Mouse (Mus musculus): ENCODE results near the gene Arhgap10. TPM values are rescaled to one million over a fixed set of nuclear protein-coding genes. Genes with fewer than 3 reads are reported as not detected.

The Arhgap10 gene
- polyA plus RNA-seq (2017; shearing (Covaris generic)), result 1 to 10 TPM; 2.1 to 2.9 TPM

GRCm38 (mm10) chr8:77517301-77518200 lies at the start of gene Arhgap10:
Gene Arhgap10 (minus strand): TSS chr8:77517953.
- ATAC-seq, result peak; percentile 93

GRCm38 (mm10) chr8:77561441-77561840 lies 43.7 kb upstream of the Arhgap10 start:
- no peak for ATAC-seq

- ATAC-seq, result no peak
Observed at GRCm38 (mm10) chr8:77552491-77552890, 34.7 kb upstream of the Arhgap10 start.

- ATAC-seq, result peak; percentile 55
Observed at GRCm38 (mm10) chr8:77549881-77550580, 32.3 kb upstream of the Arhgap10 start.

GRCm38 (mm10) chr8:77549121-77549706 lies 31.5 kb upstream of the Arhgap10 start, which contains the start of gene Prmt9:
Gene Prmt9 (plus strand): TSS chr8:77549397.
- ATAC-seq, result peak; percentile 93

GRCm38 (mm10) chr8:77545616-77546015 lies 27.9 kb upstream of the Arhgap10 start:
- no peak for ATAC-seq

DNA sequence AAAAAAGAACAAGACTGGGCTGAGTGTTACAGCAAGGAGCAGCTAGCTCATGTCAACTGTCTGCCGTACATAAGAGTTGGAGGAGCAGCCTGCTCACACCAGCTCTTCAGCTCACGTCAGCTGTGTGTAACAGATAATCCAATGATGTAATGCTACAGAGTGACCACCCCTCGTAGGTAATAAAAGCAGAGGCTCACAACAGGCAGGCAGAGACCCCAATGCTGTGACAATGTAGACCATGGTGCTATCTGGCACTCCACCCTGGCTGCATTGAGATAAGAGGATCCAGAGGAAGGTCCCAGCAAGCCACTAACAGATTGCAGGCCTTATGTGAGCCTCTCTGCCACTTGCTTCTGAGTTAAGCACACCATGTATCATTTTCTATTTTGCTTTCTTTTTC lies 26.7 kb upstream of the Arhgap10 start:
- no peak for ATAC-seq

GRCm38 (mm10) chr8:77543152-77543777 lies 25.5 kb upstream of the Arhgap10 start:
- peak; percentile 62 for ATAC-seq

GRCm38 (mm10) chr8:77538256-77538655 lies 20.5 kb upstream of the Arhgap10 start:
- no peak for ATAC-seq

GRCm38 (mm10) chr8:77536821-77537220 lies 19.1 kb upstream of the Arhgap10 start:
- no peak for ATAC-seq

- ATAC-seq, result peak; percentile 85
Observed at GRCm38 (mm10) chr8:77535026-77535595, 17.4 kb upstream of the Arhgap10 start.

DNA sequence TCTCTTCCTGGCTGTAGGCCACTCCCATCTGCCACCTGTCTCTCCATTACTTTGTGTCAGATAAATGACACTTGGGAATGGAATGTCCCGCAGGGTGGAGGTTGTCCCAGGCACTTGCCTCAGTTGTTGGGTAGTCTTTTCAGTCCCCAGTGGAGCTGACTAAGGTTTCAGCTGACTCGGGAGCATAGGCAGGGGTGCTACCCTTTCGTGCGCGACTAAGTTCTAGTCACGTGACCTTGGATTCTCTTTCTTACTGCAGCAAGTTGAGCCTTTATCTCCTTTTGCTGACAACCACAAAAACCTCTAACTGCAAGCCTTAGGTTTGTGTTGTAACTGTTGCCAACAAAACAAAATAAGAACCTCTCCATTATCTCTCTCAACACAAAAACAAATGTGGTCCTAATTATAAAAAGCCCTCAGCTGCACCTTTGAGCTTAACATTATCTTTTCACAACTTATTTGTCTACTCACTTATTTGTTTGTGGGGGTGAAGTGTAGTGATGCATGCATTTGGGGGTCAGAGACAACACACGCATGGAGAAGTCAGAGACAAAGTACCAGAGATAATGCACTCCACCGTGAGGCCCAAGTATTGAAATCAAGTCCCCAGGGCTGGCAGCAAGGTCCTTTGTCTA lies 16.7 kb upstream of the Arhgap10 start:
- ATAC-seq, result peak; percentile 44

DNA sequence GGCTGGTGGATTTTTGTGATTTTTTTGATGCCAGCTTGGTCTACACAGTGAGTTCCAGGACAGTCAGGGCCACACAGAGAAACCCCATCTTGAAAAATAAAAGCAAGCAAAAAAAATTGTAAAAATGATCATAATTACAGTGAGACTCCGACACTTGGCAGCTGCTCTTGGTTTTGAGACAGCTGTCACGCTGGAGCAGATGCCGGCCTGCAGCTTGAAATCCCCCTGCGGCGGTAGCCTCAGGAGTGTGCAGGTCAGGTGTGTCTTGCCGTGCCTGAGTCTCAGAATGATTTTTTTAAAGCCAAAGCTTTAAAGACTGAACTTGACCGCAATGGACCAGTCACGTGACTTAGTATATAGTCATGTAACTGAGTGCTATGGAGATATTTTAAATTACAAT lies 8.4 kb upstream of the Arhgap10 start:
- no peak for ATAC-seq

GRCm38 (mm10) chr8:77524906-77525305 lies 7.2 kb upstream of the Arhgap10 start:
- ATAC-seq, result no peak

GRCm38 (mm10) chr8:77524018-77524615 lies 6.4 kb upstream of the Arhgap10 start:
- no peak for ATAC-seq

- ATAC-seq, result no peak
Observed at GRCm38 (mm10) chr8:77522984-77523383, 5.2 kb upstream of the Arhgap10 start.

DNA sequence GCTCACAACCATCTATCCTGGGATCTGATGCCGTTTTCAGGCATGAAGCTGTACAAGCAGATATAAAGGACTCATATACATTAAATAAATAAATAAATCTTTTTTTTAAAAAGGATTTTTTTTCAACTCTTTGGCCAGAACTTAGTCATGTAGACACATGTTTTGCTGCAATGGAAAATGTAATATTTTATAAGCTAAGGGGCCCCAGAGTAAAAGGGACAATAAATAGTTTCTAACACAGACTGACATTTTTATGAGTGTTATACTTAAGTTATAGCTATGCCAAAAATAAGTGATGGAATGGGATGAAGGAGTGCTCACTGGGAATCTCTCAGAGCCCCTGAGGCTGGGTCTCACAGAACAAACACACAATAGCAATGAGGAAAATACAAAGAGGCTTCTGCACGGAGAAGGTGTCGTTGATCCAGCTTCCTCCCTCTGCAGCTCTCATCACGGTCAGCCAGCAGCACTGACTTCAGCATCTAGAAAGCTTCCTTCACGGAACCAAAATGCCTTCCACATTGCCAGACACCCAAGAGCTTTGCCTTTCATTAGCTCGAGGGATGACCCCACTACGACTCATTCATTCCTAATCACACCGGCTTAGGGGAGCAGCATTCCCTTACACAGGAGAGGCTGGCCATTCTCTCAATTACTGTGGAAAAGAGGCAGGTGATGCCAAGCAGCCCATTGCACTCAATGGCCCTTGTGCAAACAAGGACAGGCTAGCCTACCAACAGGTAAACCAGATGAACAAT lies 3.5 kb upstream of the Arhgap10 start:
- no peak for ATAC-seq

GRCm38 (mm10) chr8:77520601-77521000 lies 2.8 kb upstream of the Arhgap10 start:
- no peak for ATAC-seq

GRCm38 (mm10) chr8:77518201-77519115 lies 705 bp upstream of the Arhgap10 start:
- ATAC-seq, result peak; percentile 53

DNA sequence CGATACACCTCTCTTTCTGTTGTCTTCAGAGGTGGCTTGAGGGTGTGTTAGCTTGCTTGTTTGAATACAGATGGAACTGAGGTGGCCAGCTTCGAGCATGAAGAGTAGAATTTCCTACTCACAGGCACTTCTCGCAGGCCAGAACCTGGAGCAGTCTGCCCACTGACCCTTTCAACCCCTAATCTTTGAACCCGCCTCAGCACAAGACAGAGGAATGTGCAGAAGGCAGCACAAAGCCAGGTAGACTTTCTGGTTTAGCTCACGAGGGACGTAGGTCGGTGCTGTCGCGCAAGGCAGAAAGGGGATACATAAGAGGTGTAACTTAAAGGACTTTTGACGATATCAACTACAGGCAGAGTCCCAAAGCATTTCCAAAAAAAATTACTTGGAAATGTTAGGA lies 908 bp downstream of the Arhgap10 start:
- no peak for ATAC-seq
